Mouse (Mus musculus) urinary bladder, postnatal 10 days (tissue): ENCODE results near the gene Depp1.

ENCODE experiments used
- DNase-seq: peaks from one replicate; pipeline ENCODE4 v3.0.0; 2022; ENCODE audit warnings: low spot score

The Depp1 gene

DNA sequence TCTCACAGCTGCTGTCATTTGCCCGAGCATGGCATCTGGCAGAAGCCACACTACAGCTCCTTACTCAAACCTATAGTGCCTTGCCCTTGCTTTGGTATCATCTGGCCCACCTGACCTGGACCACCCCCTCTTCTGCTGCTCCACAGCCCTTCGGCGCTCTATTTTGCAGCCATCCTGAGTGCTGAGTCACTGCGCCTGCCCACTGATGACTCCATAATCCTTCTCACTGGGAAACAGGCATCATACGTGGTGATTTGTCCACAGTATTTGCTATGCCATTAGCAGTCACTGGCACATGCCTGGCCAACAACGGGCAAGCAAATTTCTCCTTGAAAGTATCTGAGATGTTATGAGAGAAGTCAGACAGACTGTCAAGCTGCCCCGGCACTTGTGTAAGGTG, 598 bp upstream of the Depp1 start:
- peak; percentile 8 for DNase-seq

DNA sequence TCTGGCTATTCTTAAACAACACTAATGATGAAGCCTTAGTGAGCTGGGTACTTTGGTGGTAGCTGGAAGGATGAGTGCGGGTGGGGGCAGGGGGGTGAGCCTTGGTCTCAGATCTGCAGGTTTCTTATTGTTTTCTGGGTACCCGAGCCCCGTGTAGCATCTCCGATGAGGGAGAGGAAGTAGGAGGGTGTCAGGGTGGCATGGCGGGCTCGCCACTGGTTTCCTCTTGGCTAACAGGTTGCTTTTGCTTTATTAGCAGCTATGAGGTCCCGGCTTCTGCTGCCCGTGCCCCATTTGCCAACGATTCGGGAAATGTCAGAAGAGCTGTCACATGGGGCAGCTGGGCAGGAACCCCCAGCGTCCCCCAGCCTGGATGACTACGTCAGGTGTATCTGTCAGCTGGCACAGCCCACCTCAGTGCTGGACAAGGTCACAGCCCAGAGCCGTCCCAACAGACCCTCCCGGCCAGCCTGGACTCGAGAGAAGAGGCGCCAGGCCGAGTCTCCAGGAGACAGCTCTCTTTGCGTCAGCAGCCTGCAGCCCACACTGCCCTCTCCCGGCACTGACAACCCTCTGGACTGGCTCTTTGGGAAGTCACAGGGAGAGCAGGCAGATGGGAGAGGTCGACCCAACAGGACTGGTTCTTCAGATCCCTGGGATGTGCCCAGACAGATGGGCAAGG, 1.2 kb downstream of the Depp1 start:
- no peak for DNase-seq

DNA sequence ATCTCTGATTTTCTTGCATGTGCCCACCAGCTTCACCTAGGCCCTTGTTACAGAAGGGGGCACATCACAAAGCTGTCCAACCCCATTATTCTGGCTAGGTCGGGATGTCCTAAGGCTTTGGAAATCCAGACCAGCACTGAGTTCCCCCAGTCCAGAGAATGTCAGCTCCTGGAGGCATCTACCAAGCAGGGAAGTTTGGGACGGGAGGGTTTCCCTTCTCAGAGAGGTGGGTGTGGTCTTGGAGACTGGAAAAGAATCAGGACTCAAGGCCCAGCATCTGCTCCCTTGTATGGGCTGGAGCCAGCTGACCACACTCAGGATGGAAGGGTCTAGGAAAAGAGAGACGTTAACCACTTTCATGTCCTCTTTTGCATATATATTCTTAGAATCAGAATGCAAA, 2.8 kb downstream of the Depp1 start:
- DNase-seq: no peak

DNA sequence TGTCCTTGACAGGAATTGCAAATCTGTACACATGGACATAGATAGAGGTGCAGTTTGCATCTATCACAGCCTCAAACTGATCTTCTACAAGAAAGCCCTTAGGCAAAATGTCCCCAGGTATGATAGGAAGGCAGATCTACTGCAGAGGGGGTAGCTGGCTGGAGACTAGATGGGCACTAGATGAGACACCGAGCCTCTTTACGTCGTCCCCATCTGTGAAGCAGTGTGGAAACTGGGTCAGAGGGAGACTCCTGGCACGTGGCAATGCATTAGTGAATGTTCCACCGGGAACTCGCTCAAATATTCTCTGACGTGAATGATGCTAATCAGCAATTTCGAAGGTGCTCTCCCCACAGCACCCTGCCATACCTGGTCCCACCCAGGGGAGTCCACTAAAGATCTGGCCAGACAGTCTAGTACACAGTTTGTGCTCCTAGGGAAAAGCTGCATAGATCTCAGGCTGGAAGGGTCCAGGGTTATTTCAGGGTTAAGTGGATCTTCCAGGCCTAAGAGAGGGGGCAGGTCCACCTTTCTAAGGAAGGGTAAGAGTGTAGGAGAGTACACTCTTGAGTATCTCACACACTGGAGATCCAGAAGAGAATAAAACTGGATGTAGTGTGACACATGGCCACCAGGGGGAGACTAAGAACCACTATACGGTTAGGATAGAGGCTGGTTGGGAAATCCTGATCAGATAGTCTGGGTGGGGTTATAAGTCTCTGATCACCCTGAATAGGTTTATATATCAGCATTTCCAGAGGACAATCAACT, 3.5 kb downstream of the Depp1 start:
- DNase-seq: no peak

DNA sequence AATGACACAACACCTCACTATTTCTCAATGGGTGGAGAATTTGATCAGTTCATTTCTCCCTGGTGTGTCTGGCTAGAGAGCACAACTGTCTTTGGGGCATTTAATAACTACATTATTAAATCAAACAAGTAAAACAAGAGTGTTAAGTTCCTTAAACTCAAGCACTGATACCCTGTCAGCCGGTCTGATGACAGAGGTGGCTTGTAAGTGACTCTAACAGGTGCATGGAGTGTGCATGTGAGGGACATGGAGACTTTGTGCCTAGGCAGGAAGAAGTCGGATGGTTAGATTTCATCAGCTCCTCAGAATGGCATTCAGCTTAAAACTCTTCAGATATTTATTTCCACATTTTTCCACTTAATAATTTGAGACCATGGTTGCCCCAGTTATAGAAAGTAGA, 13.0 kb downstream of the Depp1 start:
- no peak for DNase-seq

DNA sequence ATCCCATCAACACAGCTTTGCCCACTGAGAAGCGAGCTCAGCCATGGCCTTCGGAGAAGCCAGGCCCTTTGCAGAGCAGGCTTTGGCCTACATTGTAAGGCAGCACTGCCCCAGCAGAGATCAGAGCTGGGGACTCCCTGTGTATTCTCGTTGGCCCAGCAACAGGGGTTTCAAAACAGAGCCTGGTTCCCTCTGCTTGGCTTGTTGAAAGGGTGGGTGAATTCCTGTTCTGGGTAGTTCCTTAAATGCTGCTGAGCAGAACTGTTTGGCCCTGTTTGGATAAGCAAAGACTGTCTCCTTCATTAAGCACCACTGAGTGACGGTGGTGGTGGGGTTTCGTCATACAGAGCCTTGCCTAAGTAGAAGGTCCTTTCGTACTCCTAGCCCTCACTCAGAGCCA, 13.6 kb downstream of the Depp1 start:
- no peak for DNase-seq

DNA sequence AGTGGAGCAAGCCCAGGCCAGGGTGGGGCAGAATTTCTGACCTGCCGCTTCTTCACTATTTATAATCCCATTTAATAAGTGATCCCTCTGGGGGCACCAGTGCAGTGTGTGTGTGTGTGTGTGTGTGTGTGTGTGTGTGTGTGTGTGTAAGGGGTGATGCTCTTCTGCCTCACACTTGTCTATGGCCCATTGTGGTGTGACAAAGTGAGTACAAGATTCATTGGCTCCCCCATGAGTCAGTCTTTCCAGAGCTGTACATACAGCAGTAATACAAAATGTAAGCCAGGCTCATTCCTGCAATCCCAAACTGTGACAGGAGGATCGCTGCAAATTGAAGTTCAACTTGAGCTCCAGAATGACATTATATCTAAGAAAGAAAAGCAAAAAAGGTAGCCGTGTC, 14.4 kb downstream of the Depp1 start:
- no peak for DNase-seq

DNA sequence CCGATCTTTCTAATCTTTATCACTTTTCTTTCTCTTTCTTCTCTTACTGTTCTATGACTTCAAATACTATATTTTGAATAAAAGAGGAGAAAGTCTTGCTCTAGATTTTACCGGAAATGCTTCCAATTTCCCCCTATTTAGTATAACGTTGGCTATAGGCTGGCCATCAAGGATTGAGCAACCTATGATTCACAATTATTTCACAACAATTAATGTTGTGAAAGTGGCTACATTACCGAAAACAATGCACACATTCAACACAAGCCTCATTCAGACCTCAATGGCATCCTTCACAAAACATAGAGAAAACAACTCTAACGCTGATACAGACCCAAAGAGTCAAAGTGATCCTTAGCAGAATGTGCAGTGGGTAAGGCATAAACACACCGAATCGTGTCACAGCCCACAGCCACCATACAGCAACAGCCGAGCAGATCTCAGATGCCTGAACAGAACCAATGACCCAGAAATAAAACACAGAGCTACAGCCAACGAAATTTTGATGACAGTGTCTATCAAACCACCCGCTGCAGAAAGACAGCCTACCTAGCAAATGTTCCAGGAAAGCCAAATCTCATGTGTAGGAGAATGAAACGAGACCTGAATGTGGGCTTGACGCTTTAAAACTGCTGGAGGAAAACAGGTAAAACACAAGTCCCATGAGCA, 15.8 kb downstream of the Depp1 start:
- no peak for DNase-seq

DNA sequence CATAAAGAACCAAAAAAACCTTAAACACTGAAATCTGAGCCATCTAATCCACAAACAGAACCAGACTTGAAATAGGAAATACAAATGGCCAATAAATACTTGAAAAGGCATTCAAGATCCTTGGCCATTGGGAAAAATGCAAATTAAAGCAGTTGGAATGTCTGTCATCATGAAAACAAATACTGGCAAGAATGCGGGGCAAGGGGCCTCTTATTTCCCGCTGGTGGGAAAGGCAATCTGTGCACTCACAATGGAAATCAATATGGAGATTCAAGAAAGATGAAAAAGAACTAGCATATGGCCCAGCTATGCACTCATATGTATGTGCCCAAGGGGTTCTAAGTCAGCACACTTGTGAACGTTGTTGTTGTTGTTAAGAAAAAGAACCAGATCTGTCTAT, 16.5 kb downstream of the Depp1 start:
- no peak for DNase-seq

DNA sequence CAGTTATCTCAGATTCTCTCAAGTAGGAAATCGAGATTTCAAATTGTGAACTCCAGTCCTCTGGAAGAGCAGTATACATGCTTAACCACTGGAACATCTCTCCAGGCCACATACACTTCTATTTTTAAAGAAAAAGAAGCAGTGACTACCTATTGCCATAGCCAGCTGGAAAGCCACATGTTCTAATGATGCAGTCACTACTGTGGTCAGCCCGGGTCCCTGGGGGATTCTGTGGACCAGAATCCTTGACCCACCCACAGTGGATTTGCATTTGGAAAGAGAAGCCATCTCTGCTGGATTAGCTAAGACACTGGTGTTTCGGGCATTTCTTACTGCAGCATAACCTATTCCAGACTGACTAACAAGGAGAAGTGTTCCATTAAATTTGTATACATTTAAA, 17.0 kb downstream of the Depp1 start:
- no peak for DNase-seq

DNA sequence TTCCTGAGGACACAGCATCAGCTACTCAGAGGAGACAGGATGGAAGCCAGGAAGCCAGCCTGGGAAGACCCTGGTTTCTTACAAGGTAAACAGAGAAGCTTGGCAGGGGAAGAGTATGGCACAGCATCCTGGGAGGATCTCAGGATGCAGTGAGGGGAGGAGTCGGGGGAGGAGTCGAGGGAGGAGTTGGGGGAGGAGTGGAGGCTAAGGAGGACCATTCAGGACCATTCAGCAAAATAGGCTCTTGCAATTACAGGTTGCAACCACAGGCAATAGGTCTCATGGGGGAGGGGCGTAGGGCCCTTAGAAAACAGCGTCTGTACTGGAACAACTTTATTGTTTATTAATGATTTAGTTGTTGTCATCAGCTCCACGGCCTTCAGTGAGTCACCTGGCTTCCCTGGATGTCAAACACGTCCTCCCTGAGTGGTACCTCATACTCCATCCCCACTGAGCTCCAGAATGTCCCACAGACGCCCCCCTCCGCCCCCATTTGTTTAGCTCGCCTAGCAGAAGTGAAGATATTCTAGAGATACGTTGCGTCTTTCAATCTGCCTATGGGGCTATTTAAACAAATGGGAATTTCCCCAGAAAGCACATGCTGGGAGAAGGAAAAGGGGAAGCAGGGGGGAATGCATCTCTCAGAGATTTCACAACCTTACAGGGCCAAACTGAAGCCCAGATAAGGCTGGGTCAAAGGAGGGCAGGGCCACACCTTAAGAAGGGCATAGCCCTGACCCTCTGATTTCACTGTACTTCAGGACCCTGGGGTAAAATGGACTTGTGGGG, 18.5 kb downstream of the Depp1 start:
- DNase-seq: no peak

DNA sequence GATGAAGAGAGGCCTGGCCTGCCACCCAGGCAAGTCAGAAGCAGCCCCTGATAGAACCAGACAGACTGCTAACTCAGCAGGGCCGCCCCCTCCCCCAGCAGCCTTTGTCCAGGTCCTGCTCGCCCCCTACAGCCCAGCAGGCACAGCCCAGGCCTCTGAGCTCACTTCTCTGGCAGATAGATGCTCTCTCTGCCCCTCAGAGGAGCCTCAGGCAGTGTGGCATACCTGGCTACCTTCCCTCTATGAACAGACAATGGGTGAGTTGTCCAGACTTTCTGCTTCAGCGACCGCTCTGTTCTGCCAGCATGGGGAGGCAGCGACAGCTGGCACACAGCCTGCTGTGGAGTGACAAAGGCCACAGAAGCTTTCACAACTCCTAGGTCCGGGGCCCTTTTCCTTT, 19.7 kb downstream of the Depp1 start:
- no peak for DNase-seq

DNA sequence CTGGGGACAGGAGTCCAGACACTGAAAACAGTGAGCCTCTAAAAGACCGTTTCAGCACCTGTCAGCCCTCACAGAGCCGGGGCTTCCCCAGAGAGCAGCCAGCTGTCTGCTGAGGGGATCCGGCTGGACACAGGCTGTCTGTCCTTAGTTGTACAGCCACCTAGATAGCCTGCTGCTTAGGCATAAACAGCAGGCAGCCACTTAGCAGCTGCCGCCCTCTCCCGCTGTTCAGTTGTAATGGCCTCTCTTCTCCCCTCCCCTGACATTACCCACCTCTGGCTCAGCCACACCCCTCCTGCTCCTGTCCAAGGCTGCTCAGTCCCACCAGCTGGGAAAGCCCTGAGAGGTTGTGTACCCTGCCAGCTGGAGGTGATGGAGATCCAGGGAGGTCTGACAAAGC, 20.6 kb downstream of the Depp1 start:
- no peak for DNase-seq

DNA sequence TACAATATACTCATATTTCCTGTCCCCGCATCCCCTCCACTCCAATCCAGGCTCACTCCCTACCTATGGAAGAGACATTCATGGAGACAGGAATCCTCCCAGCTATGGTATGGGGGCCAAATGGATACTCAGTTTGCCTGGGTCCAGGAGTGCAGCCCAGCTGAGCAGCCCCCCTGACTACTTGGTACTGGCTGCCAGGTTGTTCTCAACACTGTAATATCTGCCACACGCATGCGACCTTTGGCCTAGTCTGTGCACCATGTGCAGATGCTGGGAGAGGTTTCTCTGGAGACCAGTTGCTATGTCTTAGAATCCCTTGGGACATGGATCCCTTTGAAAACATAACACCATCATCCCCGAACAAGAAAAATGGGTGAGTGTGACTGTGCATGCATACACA, 21.4 kb downstream of the Depp1 start:
- DNase-seq: no peak

DNA sequence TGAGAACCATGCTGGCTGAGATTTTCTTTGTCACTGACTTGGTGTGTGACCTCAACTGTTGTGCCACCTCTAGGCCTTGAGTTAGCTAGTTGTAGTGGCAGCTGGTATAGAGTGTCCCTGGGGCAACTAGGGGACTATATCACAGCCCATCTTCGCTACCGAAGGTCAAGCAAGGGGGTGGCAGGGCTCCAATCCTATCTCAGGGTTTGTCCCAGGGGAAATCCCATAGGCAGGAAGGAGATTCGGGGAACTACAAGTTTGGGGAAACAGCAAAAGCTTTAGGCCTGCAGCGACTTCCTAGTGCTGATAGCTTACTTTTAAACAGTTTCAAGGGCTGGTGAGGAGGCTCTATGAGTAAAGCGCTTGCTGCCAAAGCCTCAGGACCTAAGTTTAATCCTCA, 21.9 kb downstream of the Depp1 start:
- no peak for DNase-seq

DNA sequence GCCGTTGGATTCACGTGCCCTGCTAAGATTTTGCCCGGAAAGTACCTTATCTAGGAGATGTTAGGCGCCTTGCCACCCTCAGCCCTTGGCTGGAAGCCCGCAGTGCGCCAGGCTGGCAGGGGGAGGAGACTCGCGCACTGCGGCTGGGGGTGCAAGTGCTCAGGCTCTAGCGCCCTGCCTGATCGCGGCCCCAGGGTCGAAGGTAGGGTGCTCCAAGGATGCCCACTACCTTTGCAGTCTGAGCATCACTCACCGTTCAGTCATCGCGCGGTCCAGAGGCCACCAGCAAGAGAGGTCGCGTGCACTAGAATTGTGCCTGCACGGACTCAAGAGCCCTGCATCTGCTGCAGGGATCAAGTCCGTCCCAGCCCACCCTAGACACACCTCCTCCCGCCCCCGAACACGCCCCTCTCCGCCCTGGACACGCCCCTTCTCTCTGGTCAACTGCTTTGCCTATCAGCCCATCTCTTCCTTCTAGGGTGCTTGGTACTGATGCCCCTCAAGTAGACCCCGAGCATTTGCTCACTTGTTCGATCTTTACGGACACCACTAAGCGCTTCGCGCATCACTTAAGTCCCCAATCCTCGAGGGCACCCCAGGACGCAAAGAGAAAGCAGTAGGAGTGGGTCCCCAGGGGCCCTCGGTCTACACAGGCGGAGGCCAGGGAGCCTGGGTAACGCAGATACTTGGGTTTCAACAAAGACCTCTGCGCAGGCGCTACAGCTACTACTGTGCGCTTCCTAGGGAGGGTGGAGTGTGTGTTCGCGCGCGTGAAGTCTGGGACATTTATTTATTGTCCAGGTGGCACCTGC, 23.3 kb downstream of the Depp1 start, which contains the start of gene Rassf4:
Gene Rassf4 (minus strand): TSS at position 482 of the 812 bp plus-strand sequence.
- DNase-seq: peak; percentile 51

DNA sequence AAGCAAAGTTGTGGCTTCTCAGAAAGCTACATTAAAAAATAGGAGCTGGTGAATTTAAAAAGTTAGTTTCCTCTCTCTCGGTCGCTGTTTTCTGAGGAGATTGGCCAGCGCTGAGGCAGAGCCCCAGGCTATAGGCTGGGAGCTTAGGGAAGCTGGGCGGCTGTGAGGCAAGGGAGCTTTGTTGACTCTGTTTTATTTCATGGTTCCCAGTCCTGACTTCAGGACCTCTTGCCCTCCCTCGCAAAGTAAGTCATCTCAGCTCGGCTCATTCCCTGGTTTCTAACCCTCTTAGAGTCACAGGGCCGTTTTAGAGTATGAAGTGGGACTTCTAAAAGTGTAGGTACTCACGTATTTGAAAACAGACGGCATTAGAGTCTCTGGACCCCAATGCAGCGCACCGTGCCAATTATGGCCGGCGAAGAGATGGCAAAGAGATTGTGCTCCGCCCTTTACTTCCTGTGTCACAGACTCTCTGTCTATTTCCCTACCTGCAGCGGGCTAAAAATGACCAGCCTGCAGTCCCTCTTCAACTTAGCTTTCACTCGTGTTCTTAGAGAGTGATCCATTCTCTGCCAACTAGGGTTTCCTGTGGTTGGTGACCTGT, 24.0 kb downstream of the Depp1 start:
- DNase-seq: no peak

DNA sequence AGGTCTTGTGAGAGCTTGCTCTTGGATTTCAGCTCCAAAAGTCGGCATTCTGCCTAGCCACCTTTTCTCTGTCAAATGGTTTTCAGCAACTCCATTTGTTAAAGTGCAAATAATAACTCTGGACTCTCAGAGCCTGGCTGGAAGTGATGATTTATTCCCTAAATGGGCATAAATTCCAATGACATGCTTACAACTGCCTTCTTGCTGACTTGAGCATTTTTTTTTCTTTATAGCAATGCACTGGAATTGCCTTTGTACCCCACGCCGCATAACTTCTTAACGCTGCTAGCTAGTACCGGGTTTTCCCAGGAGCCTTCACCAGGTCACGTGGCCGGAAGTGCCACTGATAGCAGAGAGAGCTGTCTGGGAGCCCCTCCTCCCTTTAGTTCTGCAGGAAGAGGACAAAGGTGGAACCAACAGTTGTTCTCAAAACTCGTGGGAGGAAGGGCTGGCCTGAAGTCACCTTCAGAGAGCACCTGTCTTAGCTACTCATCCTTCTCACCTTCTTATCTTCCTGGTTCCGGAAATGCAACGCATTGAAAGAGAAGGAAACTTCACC, 26.0 kb downstream of the Depp1 start:
- DNase-seq: no peak

DNA sequence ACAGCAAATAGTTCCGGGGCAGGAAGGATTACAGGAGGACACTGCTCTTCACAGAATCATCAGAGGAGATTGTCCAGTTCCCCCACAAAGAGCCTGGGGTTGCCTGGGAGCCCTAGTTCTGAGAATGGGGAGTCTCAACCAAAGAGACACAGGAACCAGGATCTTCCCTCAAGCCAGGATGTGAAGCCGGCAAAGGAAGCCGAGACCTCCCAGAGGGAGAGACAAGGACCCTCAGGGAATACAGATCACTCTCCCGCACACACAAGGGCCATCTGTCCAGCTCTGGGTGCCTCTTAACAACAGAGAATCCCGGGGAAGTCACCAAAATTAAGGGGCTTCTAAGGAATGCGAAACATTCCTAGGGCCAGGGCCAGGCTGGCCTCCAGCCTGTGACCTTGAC, 26.9 kb downstream of the Depp1 start:
- DNase-seq: no peak

DNA sequence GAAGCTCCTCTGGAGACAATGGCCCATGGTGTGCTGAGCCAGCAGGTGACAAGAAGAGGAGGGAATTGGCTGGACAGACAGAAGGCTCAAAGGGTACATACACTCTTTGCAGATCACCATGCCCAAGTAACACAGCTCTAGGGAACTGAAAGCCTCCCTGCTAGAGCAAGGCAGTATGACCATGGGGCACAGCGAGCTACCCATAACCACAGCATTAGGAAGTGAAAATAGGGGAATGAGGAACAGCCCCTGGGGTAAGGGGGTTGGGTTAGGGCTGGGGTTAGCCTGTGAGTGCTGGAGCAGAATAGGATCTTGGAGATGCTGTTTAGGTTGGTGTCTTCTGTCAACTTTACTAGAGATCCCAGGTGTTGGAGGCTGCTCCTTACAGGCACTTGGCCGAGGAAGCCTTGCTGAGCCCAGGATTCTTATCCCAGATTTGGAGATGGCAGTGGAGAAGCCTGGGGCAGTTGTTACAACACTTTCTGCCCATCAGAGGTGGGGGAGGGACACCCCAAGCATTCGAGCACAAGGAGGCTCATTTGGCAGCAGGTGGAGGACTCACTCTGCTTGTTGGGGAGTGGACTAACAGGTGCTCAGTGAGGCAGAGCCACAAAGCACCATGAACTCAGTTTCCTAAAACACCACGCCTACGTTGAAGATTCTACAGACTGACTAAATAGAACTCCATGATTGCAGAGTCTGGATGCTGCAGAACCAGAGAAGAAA, 29.3 kb downstream of the Depp1 start:
- no peak for DNase-seq
